13 mouse cellular contexts compared by ENCODE assay signal in genomic region chr5:150131166-150131565, GRCm38 (mm10).
"Had no signal": no experiment of that assay in that cellular context is flagged by ENCODE, and none has a peak within 500 bp of the region (broad histone marks: within the 10 kb centered on the region; RNA-seq: fewer than 3 reads in every experiment).

No protein-coding gene starts in this region.

- H3K9me3 ChIP-seq: limb, embryonic 15.5 days; liver, embryonic 12.5 days; midbrain, embryonic 10.5 days had no signal

- H3K27ac ChIP-seq: left cerebral cortex, adult 2 months; limb, embryonic 15.5 days; liver, embryonic 12.5 days; midbrain, embryonic 10.5 days had no signal

- ATAC-seq: liver, embryonic 12.5 days; midbrain, embryonic 16.5 days had no signal

- H3K4me1 ChIP-seq: limb, embryonic 15.5 days; midbrain, embryonic 10.5 days had no signal

- H3K9ac ChIP-seq: limb, embryonic 15.5 days; liver, embryonic 12.5 days; lung, embryonic 14.5 days had no signal

- H3K4me3 ChIP-seq: left cerebral cortex, adult 2 months; limb, embryonic 15.5 days; liver, embryonic 12.5 days; midbrain, embryonic 10.5 days had no signal

- H3K36me3 ChIP-seq: limb, embryonic 15.5 days; liver, embryonic 12.5 days; midbrain, embryonic 10.5 days had no signal

- H3K27me3 ChIP-seq: limb, embryonic 15.5 days; liver, embryonic 12.5 days had no signal

- H3K4me2 ChIP-seq: limb, embryonic 15.5 days; liver, embryonic 12.5 days; lung, embryonic 14.5 days had no signal

- DNase-seq: kidney, adult 18-20 months; kidney, postnatal 10 days; kidney, postnatal 4 days; lung, embryonic 14.5 days; lung, postnatal 10 days; lung, postnatal 4 days; thymus, adult 18-20 months; thymus, postnatal 14 days had no signal
